ENCODE assay signal across 27 mouse cellular contexts in the genomic region with DNA sequence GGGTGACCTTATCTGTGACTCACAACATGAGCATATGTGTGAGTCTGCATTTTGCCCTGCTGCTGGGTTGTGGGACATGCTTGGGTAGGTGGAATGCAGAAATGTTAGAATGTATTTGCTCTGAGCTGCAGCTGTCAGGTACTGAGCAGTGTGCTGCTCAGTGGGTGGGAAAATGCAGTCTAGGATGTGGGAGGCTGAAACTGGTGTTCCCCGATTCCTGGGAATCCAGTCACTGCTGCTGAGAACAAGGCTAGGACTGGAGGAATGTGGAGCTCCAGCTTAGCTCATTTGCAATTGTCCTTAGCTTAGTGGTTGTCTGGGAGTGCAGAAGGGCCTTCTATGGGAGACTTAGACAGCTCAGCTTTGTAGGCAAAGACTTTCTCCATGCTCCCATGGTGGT. TPM values are rescaled to one million over a fixed set of nuclear protein-coding genes. Genes with fewer than 3 reads are reported as not detected.
"Had no signal": no experiment of that assay in that cellular context is flagged by ENCODE, and none has a peak within 500 bp of the region (broad histone marks: within the 10 kb centered on the region; RNA-seq: fewer than 3 reads in every experiment).

No protein-coding gene starts in this region.

- DNase-seq: lung, adult 18-20 months; lung, embryonic 14.5 days; lung, postnatal 10 days; lung, postnatal 4 days; midbrain, embryonic 14.5 days; retina, postnatal 1 day; right cerebral cortex, postnatal 14 days; right cerebral cortex, postnatal 4 days; spleen, adult 18-20 months; thymus, adult 18-20 months; thymus, postnatal 14 days; thymus, postnatal 36 days had no signal

- ATAC-seq: midbrain, embryonic 16.5 days had no signal

- H3K4me2 ChIP-seq: lung, embryonic 14.5 days; midbrain, embryonic 12.5 days; neural tube, embryonic 13.5 days; neural tube, embryonic 15.5 days had no signal

- H3K4me3 ChIP-seq: midbrain, embryonic 10.5 days; midbrain, embryonic 12.5 days; myocyte; neural tube, embryonic 13.5 days; neural tube, embryonic 15.5 days had no signal

- H3K27ac ChIP-seq: midbrain, embryonic 10.5 days; midbrain, embryonic 12.5 days; neural tube, embryonic 13.5 days; neural tube, embryonic 15.5 days had no signal

- H3K9ac ChIP-seq: lung, embryonic 14.5 days; midbrain, embryonic 12.5 days; neural tube, embryonic 13.5 days; neural tube, embryonic 15.5 days had no signal

- H3K36me3 ChIP-seq: midbrain, embryonic 10.5 days; midbrain, embryonic 12.5 days; neural tube, embryonic 13.5 days; neural tube, embryonic 15.5 days had no signal

- H3K27me3 ChIP-seq: midbrain, embryonic 12.5 days; neural tube, embryonic 13.5 days; neural tube, embryonic 15.5 days had no signal

- H3K4me1 ChIP-seq: midbrain, embryonic 10.5 days; midbrain, embryonic 12.5 days; neural tube, embryonic 13.5 days; neural tube, embryonic 15.5 days had no signal

- H3K9me3 ChIP-seq: neural tube, embryonic 15.5 days had no signal

RNA-seq across cellular contexts. Expression of a gene that starts 37.8 kb away (rescaled TPM):
- total RNA-seq: megakaryocyte, adult 5-6 weeks; megakaryocyte-erythroid progenitor cell, adult 5-6 weeks had no signal
- polyA plus RNA-seq: liver, embryonic 16.5 days; lung, embryonic 14.5 days; lung, embryonic 16.5 days; midbrain, embryonic 10.5 days; midbrain, embryonic 12.5 days; midbrain, embryonic 14.5 days; myocyte; neural tube, embryonic 11.5 days; neural tube, embryonic 13.5 days; neural tube, embryonic 15.5 days; small intestine, adult 2 months; stomach, embryonic 14.5 days; stomach, embryonic 16.5 days; thymus, postnatal 0 days had no signal
